Mouse (Mus musculus) embryonic facial prominence, embryonic 10.5 days (tissue): ENCODE measurements around the gene Bag5. TPM values are rescaled to one million over a fixed set of nuclear protein-coding genes. Genes with fewer than 3 reads are reported as not detected.

ENCODE experiments used
- DNase-seq: peaks from one replicate; pipeline ENCODE4 v3.0.0-alpha.2; 2017; ENCODE audit warnings: low spot score
- H3K27ac ChIP-seq: fragments of 300-500 bp; sonication (generic); replicated peaks from 2 replicates; pipeline ENCODE4 v1.5.1; 2016; ENCODE audit warnings: mild to moderate bottlenecking
- H3K27me3 ChIP-seq: fragments of 300-500 bp; sonication (generic); replicated peaks from 2 replicates; pipeline ENCODE4 v1.6.1; 2016; ENCODE audit warnings: low read depth, mild to moderate bottlenecking; ENCODE audit not compliant: poor library complexity, severe bottlenecking
- H3K36me3 ChIP-seq: fragments of 300-500 bp; sonication (generic); replicated peaks from 2 replicates; pipeline ENCODE4 v1.6.1; 2016; ENCODE audit warnings: mild to moderate bottlenecking, moderate library complexity
- H3K4me1 ChIP-seq: fragments of 300-500 bp; sonication (generic); 2 replicates; pipeline ENCODE4 v1.6.1; 2016
- H3K4me3 ChIP-seq: fragments of 300-500 bp; sonication (generic); 2 replicates; pipeline ENCODE4 v1.5.1; 2016; ENCODE audit warnings: mild to moderate bottlenecking, moderate library complexity
- H3K9me3 ChIP-seq: fragments of 300-500 bp; sonication (generic); 2 replicates; pipeline ENCODE4 v1.6.1; 2016; ENCODE audit warnings: mild to moderate bottlenecking
- WGBS: fragments of 180-500 bp; shearing (Covaris S2); methylation state at CpG from one replicate; pipeline ENCODE4 v1.1.7; 2016; 5-methylcytosine and 5-hydroxymethylcytosine counted together
- polyA plus RNA-seq: library from polyadenylated mRNA; unstranded; fragments of >200 nt; fragmentation: Nextera tagmentation; extraction: Ambion mirVana; gene quantifications from 2 replicates; pipeline ENCODE4 v1.2.1, GENCODE M21; 2016

Gene Bag5
- 50.2 and 58.0 TPM in 2 replicates for polyA plus RNA-seq

DNA sequence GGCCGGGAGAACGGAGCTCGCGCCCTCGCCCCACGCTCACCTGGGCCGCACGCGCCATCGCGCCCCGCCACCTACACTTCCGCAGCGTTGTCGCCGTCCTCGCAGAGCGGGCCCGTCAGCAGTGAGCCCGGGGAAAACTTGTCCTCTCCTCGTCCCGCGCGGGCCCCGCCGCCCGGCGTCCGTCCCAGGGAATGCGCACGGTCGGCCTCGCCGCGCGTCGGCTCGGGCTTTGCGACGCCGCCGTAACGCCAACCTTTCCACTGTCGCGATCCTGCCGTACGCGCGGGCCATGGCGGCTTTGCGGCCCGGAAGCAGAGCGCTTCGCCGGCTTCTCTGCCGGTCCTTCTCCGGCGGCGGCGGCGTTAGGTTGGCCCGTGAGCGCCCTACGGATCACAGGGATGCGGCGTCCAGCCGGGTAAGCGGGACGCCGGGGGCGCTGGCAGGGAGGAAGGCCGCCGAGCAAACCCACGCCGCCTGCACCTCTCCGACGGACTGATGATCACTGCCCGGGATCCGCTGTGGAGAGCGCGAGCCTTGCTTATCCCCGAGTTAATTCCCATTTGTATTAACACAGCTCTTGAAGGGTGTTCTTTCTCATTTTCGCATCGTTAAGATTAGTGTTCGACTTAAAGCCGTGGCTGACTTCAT is at the start of gene Bag5, which contains the start of gene Apopt1:
TSS of gene Bag5 (minus strand) at position 254 of the 648 bp plus-strand sequence.
TSS of gene Apopt1 (plus strand) at position 258 of the 648 bp plus-strand sequence.
- Histone ChIP-seq H3K4me1 (peaks cover 25% of the 10 kb centered on the region), H3K4me3 (peak within 1 kb of the TSS; percentile 99), H3K9me3 (no peaks in the 10 kb centered on the region), H3K36me3 (peaks cover 56% of the 10 kb centered on the region), H3K27me3 (no peaks in the 10 kb centered on the region), H3K27ac (peak within 1 kb of the TSS; percentile 97)
- under 1% methylated on average over 86 of the region's 86 CpGs for WGBS
- DNase-seq, result peak; percentile 94

DNA sequence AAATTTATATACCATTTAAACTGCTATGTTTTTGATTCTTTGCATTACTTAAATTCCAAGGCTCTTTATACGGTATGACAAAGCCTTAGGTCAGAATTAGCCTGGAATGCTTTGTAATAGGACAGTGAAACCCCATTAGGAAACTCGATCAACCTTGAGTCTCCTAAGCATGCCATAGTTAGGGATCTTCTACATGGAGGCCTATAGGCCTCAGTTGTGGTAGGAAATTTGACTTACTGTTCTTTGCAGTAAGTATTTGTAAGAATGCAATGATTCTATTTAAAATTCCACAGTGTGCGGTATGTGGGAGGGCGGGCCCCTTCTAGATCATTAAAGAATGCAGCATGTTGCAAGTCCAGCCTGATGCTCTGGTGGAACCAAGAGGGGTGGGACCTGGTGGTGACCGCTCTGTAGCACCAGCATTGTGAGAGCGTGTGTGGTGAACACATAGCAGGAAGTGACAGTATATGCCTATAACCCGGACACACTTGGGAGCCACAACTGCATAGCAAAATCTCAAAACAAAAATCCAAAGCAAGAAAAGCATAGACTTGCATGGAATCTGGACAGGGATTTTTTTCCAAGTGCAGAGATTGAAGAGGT is 47.4 kb upstream of the Bag5 start:
- peak overlapping the region; percentile 92 for H3K4me3 ChIP-seq
- H3K27ac ChIP-seq, result 0 out of 2 replicates have a peak overlapping the region, but pooled peaks have one; percentile 95
- peaks cover 46% of the 10 kb centered on the region for H3K4me1 ChIP-seq
- WGBS, result 78% methylated on average over 7 of the region's 7 CpGs
- H3K36me3 ChIP-seq, result peaks cover 26% of the 10 kb centered on the region
- no peak for DNase-seq
- H3K9me3 ChIP-seq, result no peaks in the 10 kb centered on the region
- no peaks in the 10 kb centered on the region for H3K27me3 ChIP-seq

DNA sequence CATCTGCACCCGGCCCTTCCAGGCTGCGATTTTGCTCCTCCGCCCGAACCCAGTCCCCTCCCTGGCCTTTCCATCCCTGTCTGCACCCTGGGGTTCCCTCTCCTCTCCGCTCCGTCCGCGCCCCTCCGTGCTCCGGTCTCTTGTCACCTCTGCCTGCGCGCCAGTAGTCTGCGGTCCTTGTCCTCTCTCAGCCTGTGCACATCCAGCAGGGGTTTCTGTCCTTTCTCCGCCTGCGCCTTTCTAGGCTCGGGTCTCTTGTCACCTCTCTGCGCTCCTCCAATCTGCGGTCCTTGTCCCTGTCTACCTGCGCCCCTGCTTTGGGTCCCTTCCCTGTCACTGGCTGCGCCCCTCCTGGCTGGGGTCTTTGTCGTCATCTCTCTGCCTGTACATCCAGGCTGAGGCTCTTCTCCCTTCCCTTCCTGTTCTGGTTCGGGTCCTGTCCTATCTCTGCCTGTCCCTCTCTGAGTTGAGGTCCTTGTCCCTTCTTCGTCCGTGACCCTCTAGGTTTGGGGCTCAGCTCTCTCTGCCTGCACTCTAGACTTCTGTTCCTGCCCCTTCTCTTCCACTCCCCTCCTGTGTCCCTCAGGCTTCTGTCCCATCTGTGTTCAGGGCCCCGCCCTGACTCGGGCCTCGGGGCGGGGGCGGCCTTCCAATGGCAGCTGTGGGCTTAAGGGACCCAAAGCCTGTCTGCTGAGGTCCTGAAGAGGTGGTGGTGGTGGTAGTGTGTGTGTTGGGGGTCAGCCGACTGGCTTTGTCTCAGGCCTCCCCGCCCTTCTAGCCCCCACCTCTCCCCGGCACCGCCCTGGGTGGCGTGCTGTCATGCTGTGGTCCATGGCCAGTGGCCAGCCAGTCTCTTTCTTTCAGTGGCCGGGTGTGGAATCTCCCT is 46.4 kb upstream of the Bag5 start:
- H3K4me1 ChIP-seq, result peaks cover 46% of the 10 kb centered on the region
- DNase-seq, result peak; percentile 49
- H3K9me3 ChIP-seq, result no peaks in the 10 kb centered on the region
- H3K27ac ChIP-seq, result peak overlapping the region; percentile 95
- H3K4me3 ChIP-seq, result peak overlapping the region; percentile 92
- H3K27me3 ChIP-seq, result no peaks in the 10 kb centered on the region
- 2% methylated on average over 35 of the region's 35 CpGs for WGBS
- peaks cover 26% of the 10 kb centered on the region for H3K36me3 ChIP-seq

DNA sequence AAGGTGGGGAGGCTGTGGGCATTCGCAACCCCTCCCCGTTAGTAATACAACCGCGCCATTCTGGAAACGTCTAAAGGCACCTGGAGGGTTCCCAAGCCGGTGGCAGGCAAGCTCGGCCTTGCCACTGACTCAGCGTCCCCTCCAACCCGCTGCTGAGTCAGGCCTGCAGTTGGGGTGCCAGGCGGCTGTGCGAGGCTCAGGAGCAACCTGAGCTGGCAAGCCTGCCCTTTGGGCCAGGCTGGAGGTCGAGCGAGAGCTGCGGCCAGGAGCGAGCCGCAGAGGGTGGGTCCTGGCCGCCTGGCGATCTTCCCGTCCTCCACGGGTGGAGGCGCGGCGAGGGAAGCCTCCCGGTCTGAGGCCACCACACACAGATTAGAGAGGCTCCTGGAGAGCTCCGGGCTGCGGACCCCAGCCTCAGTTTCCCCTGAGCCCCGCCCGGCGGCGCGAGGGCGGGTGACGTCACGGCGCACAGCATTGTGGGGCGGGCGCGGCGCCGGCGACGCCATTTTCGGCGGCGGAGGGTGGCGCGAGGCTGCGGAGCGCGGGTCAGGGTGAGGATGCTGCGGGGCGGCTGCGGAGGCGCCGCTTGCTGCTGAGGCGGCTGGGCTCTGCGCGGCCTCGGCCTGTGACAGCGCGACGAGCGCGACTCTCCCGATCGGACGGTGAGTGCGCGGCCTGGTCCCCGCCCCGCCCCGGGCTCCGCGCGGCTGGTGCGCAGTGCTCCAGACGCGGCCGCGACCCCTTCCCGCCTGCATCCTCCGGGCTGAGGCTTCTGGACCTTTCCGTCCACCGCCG is 45.5 kb upstream of the Bag5 start, which contains the start of gene Klc1:
TSS of gene Klc1 (plus strand) at position 469 of the 795 bp plus-strand sequence.
- no peaks in the 10 kb centered on the region for H3K27me3 ChIP-seq
- H3K27ac ChIP-seq, result peak within 1 kb of the TSS; percentile 95
- peaks cover 19% of the 10 kb centered on the region for H3K36me3 ChIP-seq
- peak within 1 kb of the TSS; percentile 92 for H3K4me3 ChIP-seq
- no peaks in the 10 kb centered on the region for H3K9me3 ChIP-seq
- H3K4me1 ChIP-seq, result peaks cover 46% of the 10 kb centered on the region
- WGBS, result under 1% methylated on average over 85 of the region's 85 CpGs
- DNase-seq, result peak; percentile 85

DNA sequence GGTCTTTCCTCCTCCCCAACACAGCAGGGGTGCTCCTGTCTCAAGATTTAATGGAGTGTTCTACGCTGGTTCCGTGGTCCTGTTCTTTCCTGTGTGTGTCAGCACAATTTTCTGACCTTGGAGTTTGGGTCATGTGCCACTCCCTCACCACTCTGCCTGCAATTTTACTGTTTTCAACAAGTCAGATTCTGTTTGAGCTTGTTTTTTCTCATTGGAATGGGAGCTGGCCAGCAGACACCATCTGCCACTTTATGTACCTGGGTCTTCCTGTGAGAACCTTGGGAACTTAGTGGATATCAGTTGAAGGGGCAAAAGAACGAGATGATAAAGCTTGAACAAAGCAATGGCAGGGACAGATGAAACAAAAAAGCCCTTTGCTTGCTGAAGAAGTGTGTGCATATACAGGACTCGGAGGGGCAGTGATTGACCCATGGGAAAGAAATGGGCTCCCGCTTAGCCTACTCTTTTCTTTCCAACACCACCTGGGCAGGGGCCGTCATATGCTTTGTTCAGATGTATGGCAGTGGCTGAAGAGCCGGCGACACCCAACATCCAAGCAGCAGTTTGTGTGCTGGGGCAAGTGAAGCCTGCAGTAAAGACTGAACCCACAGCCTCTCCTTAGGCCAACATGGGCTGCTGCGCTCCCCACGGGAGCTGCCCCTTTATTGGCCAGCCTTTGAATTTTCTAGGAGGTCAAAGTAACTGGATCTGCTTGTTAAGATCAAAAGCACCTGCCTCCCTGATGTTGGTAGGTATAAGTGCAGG is 44.7 kb upstream of the Bag5 start:
- H3K9me3 ChIP-seq, result no peaks in the 10 kb centered on the region
- peak overlapping the region; percentile 95 for H3K27ac ChIP-seq
- no peaks in the 10 kb centered on the region for H3K27me3 ChIP-seq
- peaks cover 42% of the 10 kb centered on the region for H3K4me1 ChIP-seq
- WGBS, result 52% methylated on average over 10 of the region's 10 CpGs
- no peak for DNase-seq
- H3K36me3 ChIP-seq, result peaks cover 11% of the 10 kb centered on the region
- H3K4me3 ChIP-seq, result peak overlapping the region; percentile 92

DNA sequence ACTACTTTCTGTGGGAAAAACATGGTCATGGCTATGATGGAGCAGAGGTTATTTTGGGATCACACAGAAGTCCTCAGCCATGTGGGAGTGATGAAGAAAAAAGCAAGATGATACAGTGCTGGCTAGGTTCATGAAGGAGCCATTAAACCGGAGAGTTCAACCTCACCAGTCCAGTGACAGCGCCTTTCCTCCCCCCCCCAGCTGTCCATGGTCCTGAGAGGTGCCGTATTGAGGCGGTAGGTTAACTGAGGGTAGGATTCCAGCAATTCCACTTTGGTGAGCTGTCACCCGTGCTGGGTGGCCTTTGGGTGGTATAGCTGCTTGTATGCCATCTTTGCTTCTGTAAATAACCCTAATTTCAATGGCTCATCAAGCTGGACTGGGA is 43.6 kb upstream of the Bag5 start:
- peak; percentile 54 for DNase-seq
- Histone ChIP-seq H3K36me3 (peaks cover under 1% of the 10 kb centered on the region; the same call in 1 of the 2 replicates), H3K27ac (no peak overlapping the region), H3K4me1 (peaks cover 34% of the 10 kb centered on the region), H3K4me3 (no peak overlapping the region), H3K27me3 (no peaks in the 10 kb centered on the region), H3K9me3 (no peaks in the 10 kb centered on the region)
- 43% methylated on average over 5 of the region's 5 CpGs for WGBS

DNA sequence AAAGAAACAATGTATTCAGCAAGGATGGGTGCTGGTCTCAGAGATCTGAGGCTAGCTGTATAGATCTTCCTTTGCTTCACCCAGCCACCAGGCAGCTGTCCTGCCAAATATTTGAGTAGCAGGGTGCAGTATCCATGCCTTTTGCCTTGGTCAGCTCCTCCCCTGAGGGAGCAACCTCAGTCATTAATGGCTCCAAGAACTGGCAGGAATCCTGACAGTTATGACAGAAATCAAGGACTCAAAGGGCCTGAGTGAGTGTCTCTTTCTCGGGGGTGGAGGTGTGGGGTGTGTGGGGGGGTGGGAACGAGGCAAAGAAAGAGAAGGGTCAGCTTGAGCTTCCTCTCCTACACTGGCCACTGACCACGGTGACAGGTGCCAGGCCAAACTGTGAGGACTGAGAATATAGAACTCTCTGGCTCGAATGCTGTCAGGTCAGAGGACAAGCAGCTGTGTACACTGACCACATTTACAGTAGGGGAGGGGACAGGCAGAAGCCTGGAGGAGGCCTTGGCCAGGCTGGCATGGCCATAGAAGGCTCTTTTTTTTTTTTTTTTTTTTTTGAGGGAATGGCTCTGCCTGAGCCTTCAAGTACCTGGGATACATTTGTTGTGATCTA is 43.1 kb upstream of the Bag5 start:
- 59% methylated on average over 4 of the region's 4 CpGs for WGBS

DNA sequence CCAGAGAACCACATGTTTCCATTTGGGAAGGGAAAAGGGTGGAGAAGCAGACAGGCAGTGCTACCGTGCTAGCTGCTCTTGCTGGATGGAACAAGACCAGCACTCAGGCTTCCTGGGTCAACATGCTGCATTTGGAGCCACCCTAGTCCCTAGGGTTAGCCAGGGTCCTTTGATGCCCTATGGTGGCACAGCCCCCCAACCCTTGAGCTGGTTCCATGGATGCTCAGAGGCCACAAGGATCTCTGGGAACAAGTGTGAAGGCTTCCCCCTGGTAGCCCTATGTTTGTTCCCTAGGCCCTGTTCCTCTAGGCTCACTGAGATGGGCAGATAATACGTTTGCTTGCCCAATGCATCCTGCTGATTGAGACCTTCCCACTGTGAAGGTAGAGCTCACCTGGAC is 42.2 kb upstream of the Bag5 start:
- 62% methylated on average over 2 of the region's 2 CpGs for WGBS
- H3K9me3 ChIP-seq, result no peaks in the 10 kb centered on the region
- H3K4me3 ChIP-seq, result no peak overlapping the region
- peaks cover 26% of the 10 kb centered on the region for H3K4me1 ChIP-seq
- no peaks in the 10 kb centered on the region for H3K27me3 ChIP-seq
- H3K36me3 ChIP-seq, result no peaks in the 10 kb centered on the region
- no peak for DNase-seq
- H3K27ac ChIP-seq, result no peak overlapping the region

More for the DNA sequence above, 43.1 kb upstream of the Bag5 start:
- Histone ChIP-seq H3K27ac (no peak overlapping the region), H3K27me3 (no peaks in the 10 kb centered on the region), H3K4me1 (peaks cover 33% of the 10 kb centered on the region), H3K9me3 (no peaks in the 10 kb centered on the region), H3K36me3 (no peaks in the 10 kb centered on the region; the same call in 1 of the 2 replicates), H3K4me3 (no peak overlapping the region)
- DNase-seq, result no peak

DNA sequence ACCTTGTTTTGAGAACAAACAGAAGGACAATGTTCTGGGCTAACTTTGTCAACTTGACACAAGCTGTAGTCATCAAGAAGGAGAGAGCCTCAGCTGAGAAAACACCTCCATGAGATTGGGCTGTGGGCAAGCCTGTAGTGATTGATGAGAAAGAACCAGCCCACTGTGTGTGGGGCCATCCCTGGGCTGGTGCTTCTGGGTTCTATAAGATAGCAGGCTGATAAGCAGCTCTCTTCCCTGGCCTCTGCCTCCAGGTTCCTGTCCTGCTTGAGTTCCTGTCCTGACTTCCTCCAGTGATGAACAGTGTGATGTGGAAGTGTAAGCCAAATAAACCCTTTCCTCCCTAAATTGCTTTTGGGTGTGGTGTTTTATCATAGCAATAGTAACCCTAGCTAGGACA is 41.7 kb upstream of the Bag5 start:
- no peak overlapping the region for H3K4me3 ChIP-seq
- H3K4me1 ChIP-seq, result peaks cover 22% of the 10 kb centered on the region
- no peaks in the 10 kb centered on the region for H3K27me3 ChIP-seq
- no peak overlapping the region for H3K27ac ChIP-seq
- no peak for DNase-seq
- no peaks in the 10 kb centered on the region for H3K9me3 ChIP-seq
- H3K36me3 ChIP-seq, result no peaks in the 10 kb centered on the region

DNA sequence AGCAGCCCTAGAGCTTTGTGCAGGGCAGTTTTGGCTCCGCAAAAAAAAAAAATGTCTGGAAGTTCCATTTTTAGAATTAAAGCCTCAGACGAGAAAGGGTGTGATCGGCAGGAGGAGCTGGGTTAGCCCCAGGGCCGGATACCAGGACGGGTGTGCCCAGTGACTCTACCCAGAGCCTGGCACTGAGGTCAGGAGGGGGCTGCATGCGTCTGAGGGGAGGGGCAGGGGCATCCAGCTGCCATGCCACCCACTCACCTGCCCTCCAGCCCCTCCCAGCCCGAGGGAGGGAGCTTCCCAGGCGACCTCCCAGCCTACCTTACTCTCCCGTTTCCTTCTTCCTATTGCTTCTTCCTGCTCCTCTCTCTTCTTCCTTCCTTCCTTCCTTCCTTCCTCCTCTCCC is 40.3 kb upstream of the Bag5 start:
- Histone ChIP-seq H3K27ac (no peak overlapping the region), H3K9me3 (no peaks in the 10 kb centered on the region), H3K4me1 (peaks cover 13% of the 10 kb centered on the region), H3K36me3 (no peaks in the 10 kb centered on the region), H3K27me3 (no peaks in the 10 kb centered on the region), H3K4me3 (no peak overlapping the region)
- no peak for DNase-seq
- 75% methylated on average over 9 of the region's 9 CpGs for WGBS

DNA sequence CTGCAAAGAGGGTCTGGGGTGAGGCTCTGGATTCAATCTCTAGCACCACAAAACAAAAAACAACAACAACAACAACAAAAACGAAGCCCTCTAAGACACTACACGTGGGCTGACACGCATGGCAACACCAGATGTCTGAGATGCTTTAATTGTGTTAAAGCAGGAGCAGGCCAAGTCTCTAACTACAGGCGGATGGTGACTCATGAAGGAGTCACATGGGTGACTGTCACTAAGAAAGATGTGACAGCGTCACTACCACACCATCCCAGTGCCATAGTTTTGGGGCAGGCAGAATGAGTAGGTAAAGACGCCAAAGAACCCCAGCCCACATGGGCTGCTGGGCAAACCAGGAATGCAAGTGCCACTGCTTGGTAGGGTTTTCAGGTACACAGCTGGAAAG is 39.4 kb upstream of the Bag5 start:
- Histone ChIP-seq H3K4me1 (peaks cover 5% of the 10 kb centered on the region), H3K27me3 (no peaks in the 10 kb centered on the region), H3K4me3 (no peak overlapping the region), H3K27ac (no peak overlapping the region), H3K9me3 (no peaks in the 10 kb centered on the region), H3K36me3 (no peaks in the 10 kb centered on the region)
- WGBS, result 91% methylated on average over 6 of the region's 6 CpGs
- DNase-seq, result no peak
